Mouse (Mus musculus) CD4-positive, CD25-positive, alpha-beta regulatory T cell, adult 2 months (primary cell): ENCODE results near the gene Spef1.
"Not testable (repeated sequence)": the region's sequence is repeated elsewhere in the genome, so short reads cannot be mapped to it uniquely, and the experiment has no call there.

Experiments used
- DNase-seq: peaks from one replicate; pipeline ENCODE4 v3.0.0-alpha.2; 2012; ENCODE audit warnings: low read depth, low spot score

Spef1 gene

DNA sequence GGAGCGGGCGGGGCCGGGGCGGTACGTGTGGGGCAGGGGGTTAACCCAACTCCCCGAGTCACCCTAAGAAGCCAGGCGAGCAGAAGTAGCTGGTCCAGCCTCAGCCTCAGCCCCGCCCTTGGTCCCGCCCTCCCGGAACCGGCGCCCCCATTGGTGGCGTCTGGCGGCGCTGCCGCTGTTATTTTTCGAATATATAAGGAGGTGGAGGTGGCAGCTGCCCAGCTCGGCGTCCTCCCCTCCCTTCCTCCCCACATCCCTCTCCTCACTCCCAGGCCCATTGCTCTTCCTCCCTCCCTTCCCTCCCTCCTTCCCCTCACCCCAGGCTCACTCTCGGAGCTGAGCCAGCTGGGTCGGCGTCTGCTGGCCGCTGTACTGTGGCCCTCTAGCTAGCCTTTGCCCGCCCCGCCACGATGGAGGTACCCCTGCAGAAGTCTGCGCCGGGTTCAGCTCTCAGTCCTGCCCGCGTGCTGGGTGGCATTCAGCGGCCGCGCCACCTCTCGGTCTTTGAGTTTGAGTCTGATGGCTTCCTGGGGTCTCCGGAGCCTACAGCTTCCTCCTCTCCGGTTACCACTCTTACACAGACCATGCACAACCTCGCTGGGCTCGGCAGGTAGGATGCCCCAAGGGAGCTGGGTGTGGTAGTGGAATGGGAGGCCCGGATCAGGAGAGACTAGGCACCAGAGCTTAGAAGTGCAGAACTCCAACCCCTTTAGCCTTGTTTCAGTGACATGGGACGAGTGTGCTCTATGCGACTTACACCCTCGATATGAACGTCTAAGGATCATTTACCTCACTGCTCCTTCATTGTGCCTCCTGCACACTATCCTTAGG lies at the start of gene Spef1, which contains the start of gene Cdc25b:
Gene Spef1 (minus strand): TSS at position 512 of the 831 bp plus-strand sequence.
Gene Cdc25b (plus strand): TSS at position 179 of the 831 bp plus-strand sequence.
- peak; percentile 90 for DNase-seq

GRCm38 (mm10) chr2:131234970-131235635 lies 48.0 kb upstream of the Spef1 start:
- DNase-seq: no peak

GRCm38 (mm10) chr2:131234127-131234650 lies 47.1 kb upstream of the Spef1 start:
- DNase-seq: no peak

DNA sequence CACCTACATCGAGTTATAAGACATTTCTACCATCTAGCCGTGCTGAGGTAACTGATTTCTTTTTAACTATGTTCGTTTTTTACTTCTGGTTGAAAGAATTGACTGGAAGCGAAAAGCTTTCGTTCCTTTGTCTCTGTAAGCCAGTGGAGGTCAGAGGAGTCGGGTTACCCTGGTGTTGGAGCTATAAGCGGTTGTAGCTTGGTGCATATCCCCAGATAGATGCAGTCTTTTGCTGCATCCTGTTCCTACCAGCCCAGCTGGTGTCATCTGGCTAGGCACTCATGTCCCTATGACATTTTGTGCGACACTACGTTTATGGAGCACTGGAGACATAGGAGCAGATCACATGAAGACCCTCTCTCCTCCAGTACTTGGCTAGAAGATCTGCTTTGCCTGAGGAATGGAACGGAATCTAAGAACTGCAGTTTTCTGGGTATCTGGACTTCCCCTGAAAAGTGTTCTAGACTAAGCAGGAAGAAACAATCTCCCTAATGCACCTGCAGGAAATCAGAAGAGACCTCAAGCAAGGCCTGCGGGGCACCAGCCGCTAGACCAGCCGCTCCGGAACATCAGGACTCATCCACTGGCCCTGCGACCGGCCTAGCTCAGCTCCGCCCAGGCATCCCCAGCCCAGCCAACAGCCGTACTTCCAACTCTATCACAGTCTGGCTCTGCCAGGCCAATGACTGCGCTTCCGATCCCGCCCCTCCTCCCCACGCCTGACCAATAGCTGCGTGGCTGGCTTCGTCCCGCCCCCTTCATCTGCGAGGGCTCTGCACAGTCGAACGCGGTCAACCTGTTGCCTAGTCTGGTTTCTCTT lies 46.4 kb upstream of the Spef1 start, which contains the start of gene Mavs:
Gene Mavs (plus strand): TSS at position 757 of the 820 bp plus-strand sequence.
- peak; percentile 96 for DNase-seq

GRCm38 (mm10) chr2:131232558-131232957 lies 45.5 kb upstream of the Spef1 start:
- DNase-seq: peak; percentile 57

- no peak for DNase-seq
These were observed 40.2 kb upstream of the Spef1 start for GRCm38 (mm10) chr2:131227243-131227642.

DNA sequence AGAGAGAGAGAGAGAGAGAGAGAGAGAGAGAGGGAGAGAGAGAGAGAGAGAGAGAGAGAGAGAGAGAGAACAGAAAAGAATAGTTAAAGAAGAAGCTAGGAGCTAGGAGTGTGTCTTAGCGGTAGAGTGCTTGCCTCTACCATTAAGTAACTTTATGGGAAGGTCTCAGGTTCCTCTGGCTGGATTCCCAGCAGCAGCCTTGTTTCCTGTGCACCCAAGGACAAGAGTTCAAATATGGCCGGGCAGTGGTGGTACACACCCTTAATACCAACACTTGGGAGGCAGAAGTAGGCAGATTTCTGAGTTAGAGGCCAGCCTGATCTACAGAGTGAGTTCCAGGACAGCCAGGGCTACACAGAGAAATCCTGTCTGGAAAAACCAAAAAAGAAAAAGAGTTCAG lies 39.6 kb upstream of the Spef1 start:
- DNase-seq: not testable (repeated sequence)

GRCm38 (mm10) chr2:131225178-131225577 lies 38.1 kb upstream of the Spef1 start:
- DNase-seq: no peak

- DNase-seq: no peak
These were observed 36.5 kb upstream of the Spef1 start for GRCm38 (mm10) chr2:131223569-131223968.

- no peak for DNase-seq
These were observed 35.5 kb upstream of the Spef1 start for GRCm38 (mm10) chr2:131222562-131222961.

DNA sequence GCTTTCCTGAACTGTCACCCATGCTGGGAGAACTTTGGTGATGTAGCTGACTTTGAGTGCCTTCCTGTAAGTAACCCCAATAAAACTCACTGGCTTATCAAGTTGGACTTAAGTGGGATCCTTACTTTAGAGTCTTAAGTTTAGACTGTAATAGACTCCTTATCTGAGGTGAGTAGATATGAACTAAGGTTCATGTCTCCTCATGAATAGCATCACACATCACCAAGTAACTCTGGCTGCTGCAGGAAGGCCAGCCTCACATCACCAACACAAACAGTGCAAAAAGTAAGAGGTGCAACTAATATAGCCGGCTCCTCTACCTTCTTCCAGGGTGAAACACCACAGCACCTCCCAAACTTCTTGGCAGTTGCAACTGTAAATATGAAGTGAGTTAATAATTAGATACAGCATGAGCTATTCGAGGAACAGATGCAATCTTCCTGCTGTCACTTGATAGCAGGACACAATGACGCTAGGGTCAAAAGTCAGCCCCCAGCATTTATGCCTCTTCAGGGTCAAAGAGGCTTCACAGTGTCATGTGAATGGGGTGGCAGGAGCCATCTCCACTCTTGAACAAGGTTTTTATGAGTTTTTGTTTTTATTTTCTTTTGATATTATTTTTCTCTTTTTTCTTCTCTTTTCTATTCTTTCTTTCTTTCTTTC lies 34.9 kb upstream of the Spef1 start:
- DNase-seq: no peak

DNA sequence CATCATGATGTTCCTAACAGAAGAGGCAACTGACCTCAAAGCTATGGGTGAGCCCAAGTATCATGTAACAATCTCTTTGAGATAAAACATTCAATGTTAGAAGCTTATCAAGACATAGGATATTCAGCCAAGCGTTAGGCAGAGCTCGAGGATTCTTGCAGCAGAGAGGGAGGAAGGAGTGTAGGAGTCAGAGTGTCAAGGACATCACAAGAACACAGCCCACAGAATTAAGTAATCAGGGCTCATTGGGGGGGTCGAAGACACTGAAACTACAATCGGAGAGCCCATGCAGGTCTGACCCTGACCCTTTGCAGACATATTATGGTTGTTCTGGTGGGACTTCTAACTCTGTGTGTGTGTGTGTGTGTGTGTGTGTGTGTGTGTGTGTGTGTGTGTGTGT lies 32.9 kb upstream of the Spef1 start:
- DNase-seq: no peak

DNA sequence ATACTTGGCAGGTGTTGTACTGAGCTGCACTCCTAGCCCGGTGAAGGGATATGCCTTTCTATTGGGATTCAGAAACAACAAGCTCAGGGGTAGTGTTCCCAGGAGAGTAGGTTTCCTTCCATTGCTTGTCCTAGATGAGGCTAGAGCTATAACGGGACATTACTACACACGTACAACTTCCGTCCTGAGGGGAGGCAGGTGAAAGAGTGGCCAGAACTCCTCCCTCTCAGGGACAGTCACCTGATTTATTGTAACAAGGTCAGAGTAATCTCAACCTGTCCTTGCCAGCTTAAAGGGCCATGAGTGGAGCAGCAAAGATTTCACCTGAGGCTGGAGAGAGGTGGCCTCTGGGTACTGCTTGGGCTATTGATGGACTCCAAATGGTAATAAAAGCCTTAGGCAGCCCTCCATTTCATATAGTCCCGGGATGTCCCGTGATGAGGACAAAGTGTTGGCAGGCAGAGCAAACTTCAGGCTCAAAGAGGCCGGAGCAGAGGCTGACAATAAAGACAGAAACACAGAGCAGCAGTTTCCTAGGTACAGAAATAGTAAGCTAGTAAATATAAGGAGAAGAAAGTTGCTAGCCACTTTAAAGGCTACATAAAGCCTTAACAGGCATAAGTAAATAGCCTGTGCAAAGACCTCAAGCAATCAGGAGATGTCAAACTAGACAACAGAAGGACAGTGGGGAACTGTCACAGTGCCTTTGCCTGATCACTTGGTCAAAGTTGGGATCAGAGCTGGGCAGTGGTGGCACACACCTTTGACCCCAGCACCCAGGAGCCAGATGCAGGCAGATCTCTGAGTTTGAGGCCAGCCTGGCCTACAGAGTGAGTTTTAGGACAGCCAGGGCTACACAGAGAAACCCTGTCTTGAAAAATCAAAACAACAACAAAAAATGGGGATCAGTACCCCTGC lies 29.1 kb upstream of the Spef1 start:
- no peak for DNase-seq

- DNase-seq: no peak
These were observed 26.7 kb upstream of the Spef1 start for GRCm38 (mm10) chr2:131213773-131214172.

- no peak for DNase-seq
These were observed 24.0 kb upstream of the Spef1 start for GRCm38 (mm10) chr2:131211026-131211615.

DNA sequence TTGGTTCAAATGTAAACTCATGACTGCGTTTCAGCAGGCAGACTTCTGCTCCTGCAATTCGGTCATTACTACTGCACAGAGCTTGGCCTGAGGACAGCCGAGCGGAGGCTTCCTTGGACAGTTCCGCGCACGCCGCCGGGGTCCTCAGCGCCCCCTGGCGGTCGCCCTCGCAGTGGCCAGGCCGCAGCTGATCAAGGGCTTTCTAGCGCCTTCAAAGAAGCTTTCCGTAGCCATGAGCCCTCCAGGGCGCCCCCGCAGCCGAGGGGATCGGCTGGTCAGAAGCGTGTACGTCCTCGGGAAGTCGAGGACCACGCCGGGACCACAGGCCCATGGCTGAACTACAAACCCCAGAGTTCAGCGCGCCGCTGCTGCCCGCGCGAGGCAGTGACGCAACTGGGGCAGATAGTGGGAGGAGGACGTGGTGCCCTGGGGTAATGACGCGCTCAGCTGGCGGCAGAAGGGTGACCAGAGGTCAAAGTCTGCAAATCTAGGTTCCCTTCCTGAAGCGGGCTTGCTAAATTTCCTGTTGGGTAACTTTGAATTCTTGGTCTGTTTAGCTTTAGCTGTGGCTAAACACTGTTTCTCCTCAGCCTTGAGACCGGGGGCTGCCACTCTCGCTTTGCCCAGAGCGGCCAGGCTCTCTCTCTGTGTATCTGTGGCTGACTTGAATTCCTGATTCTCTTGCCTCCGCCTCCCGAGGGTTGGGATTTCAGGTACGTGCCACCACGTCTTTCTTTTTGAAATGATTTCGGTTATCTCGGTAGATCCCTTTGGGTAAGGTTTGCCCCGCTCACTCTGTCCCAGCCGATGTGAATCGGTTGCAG lies 23.1 kb upstream of the Spef1 start:
- DNase-seq: peak; percentile 94

GRCm38 (mm10) chr2:131209125-131209795 lies 22.2 kb upstream of the Spef1 start:
- DNase-seq: no peak

DNA sequence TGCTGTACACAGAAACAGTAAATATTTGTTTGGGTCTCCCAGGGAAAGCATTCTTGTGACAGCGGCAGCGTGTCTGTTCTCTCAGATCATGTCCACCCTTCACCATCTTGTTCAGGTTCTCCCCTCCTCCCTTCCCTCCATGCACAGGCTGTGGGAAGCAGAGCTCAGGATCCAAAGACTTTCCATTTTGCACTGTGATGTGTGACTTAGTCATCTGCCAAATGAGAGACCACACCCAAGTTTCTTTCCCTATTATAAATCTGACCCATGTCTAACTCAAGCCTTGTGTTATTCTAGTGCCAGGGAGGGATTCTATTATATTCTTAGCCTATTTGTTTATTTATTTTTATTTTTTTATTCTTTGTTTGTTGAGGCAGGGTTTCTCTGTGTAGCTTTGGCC lies 21.3 kb upstream of the Spef1 start:
- no peak for DNase-seq
